Mouse (Mus musculus) adrenal gland, adult 8-10 months (tissue): ENCODE results near the gene Faf1. TPM values are rescaled to one million over a fixed set of nuclear protein-coding genes. Genes with fewer than 3 reads are reported as not detected.

Experiments used
- DNase-seq: peaks from one replicate; pipeline ENCODE4 v3.0.0; 2022
- total RNA-seq, 4 experiments: library from RNA; stranded (reverse); gene quantifications; 2 replicates each; pipeline ENCODE4 v1.2.4; 2022

Gene Faf1
- total RNA-seq, 4 experiments from 2014 or later: 25.7 to 32.5 (median 31.0) TPM

GRCm38 (mm10) chr4:109936557-109936956 lies 260.2 kb downstream of the Faf1 start:
- no peak for DNase-seq

GRCm38 (mm10) chr4:109939291-109939690 lies 262.9 kb downstream of the Faf1 start:
- no peak for DNase-seq

- no peak for DNase-seq
Measured at GRCm38 (mm10) chr4:109945554-109945953, 269.2 kb downstream of the Faf1 start.

- DNase-seq: no peak
Measured at GRCm38 (mm10) chr4:109949307-109949706, 272.9 kb downstream of the Faf1 start.

GRCm38 (mm10) chr4:109953509-109953908 lies 277.1 kb downstream of the Faf1 start:
- no peak for DNase-seq

GRCm38 (mm10) chr4:109960201-109960935 lies 284.0 kb downstream of the Faf1 start:
- DNase-seq: no peak

GRCm38 (mm10) chr4:109963570-109964279 lies 287.3 kb downstream of the Faf1 start:
- no peak for DNase-seq

GRCm38 (mm10) chr4:109969561-109969960 lies 293.2 kb downstream of the Faf1 start:
- no peak for DNase-seq

- DNase-seq: no peak
Measured at GRCm38 (mm10) chr4:109973991-109974654, 297.7 kb downstream of the Faf1 start.

- no peak for DNase-seq
Measured at GRCm38 (mm10) chr4:109974655-109975380, 298.4 kb downstream of the Faf1 start.

- no peak for DNase-seq
Measured at GRCm38 (mm10) chr4:109975381-109976240, 299.2 kb downstream of the Faf1 start.

GRCm38 (mm10) chr4:109976273-109977147 lies 300.1 kb downstream of the Faf1 start:
- no peak for DNase-seq

- DNase-seq: no peak
Measured at GRCm38 (mm10) chr4:109977148-109978067, 301.0 kb downstream of the Faf1 start, which contains the start of gene Dmrta2. Gene Dmrta2 (plus strand): TSS chr4:109978053.

GRCm38 (mm10) chr4:109978068-109978857 lies 301.9 kb downstream of the Faf1 start:
- DNase-seq: no peak

- no peak for DNase-seq
Measured at GRCm38 (mm10) chr4:109978858-109979340, 302.5 kb downstream of the Faf1 start.

- no peak for DNase-seq
Measured at GRCm38 (mm10) chr4:109979461-109980320, 303.3 kb downstream of the Faf1 start.

GRCm38 (mm10) chr4:109980321-109981082 lies 304.1 kb downstream of the Faf1 start:
- DNase-seq: no peak
